Mouse (Mus musculus): ENCODE results near the gene L3mbtl4. TPM values are rescaled to one million over a fixed set of nuclear protein-coding genes. Genes with fewer than 3 reads are reported as not detected.
"Not testable (repeated sequence)": the region's sequence is repeated elsewhere in the genome, so short reads cannot be mapped to it uniquely, and the experiment has no call there.

The L3mbtl4 gene
- total RNA-seq, 4 experiments from 2014 or later, result not detected

DNA sequence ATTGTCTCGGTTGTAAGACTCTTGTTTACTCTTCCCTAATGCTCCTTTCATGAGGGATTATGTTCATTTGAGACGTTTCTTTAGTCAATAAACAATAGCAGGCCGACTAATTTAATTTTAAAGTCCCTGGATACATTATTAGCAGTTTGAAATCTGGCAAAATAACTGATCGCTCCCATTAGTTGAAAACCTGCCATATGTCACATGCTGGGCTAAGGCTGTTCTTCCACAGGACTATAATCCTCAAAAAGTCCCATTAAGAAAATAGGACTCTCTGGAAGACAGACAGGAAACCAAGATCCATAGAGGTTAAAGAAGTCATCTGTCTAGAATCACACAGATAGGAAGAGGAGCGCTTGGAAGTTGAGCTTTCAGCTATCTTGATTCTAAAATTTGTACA is 114.9 kb downstream of the L3mbtl4 start:
- no peak for DNase-seq (ENCODE audit: low spot score)

- no peak for DNase-seq (ENCODE audit: low spot score)
Measured at GRCm38 (mm10) chr17:68405993-68406392, 132.4 kb downstream of the L3mbtl4 start.

- not testable (repeated sequence) for DNase-seq (ENCODE audit: low spot score)
Measured at GRCm38 (mm10) chr17:68407121-68407520, 133.5 kb downstream of the L3mbtl4 start.

GRCm38 (mm10) chr17:68422663-68423498 is 149.3 kb downstream of the L3mbtl4 start:
- DNase-seq (ENCODE audit: low spot score), result no peak

DNA sequence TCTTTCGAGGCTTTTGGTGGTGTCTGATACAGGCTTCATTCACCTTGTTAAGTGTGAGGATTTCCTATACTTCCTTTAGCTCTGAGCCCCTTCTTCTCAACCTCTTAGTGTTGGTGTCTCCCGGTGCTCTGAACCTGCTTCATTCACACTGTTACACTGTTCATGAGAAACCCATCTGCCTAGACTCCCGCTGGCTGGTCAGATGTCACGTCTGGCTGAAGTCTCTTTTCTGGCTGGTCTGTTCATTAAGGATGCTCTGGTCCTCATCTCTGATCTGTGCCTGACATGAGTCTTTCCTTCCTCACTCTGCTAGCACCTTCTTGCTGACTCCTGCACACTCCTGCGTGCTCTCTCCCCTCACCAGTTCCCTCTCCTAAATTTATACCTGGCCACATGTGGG is 160.0 kb downstream of the L3mbtl4 start:
- DNase-seq (ENCODE audit: low spot score), result no peak

- no peak for DNase-seq (ENCODE audit: low spot score)
Measured at GRCm38 (mm10) chr17:68450921-68451320, 177.3 kb downstream of the L3mbtl4 start.

DNA sequence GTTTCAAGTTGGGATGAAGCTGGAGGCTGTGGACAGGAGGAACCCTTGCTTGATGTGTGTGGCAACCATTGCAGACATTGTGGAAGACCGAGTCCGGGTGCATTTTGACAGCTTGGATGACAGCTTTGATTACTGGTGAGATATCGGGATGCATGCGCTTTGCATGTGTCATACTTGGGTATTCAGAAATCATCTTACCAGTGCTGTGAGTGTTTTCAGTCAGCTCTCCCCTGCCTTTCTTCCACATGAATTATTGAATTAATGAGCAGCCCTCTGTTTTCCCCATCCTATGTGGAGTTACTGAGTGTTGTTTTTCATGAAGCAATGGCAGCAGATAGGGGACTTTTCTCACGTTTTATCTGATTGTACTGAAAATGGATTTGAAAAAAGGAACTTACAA is 187.9 kb downstream of the L3mbtl4 start:
- DNase-seq (ENCODE audit: low spot score), result no peak

DNA sequence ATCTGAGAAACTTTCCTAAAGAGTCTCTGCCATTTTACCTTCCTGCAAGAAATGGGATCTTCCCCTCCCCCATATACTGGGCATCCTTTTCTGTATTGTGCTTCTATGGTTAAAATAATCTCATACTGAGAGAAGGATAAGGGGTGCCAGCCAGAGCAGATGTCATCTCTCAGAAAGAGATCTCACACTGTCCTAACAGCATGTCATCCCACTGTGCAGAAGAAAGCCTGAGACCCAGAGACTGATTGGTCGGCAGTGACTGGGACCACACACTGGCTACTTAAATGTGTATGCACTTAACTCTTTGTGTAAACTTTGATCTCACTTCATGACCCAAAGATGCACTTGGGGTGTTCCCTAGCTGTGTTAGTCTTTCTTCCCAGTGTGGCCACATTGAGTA is 193.7 kb downstream of the L3mbtl4 start:
- no peak for DNase-seq (ENCODE audit: low spot score)

GRCm38 (mm10) chr17:68490065-68490691 is 216.6 kb downstream of the L3mbtl4 start:
- DNase-seq (ENCODE audit: low spot score), result no peak

GRCm38 (mm10) chr17:68492231-68492630 is 218.6 kb downstream of the L3mbtl4 start:
- peak; percentile 60 for DNase-seq (ENCODE audit: low spot score)

GRCm38 (mm10) chr17:68502998-68503397 is 229.4 kb downstream of the L3mbtl4 start:
- not testable (repeated sequence) for DNase-seq (ENCODE audit: low spot score)

- DNase-seq (ENCODE audit: low spot score), result no peak
Measured at GRCm38 (mm10) chr17:68559698-68560097, 286.1 kb downstream of the L3mbtl4 start.

DNA sequence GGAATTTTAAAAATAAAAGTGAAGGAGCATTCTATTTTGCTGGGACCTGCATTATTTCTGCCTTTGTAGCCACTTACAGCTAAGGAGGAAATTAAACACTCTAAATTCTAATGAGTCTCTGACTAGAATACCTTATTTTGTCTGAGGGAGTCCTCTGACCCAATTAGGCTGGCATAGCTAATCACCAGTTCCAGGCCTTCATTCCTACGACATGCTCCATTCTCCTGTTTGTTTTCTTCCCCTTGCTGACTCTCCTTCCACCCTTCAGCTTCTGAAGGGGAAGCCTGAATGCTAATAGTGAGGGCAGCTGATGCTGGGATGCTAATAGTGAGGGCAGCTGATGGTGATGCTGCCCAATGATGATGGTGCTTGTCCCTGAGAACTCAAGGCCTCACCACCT is 286.7 kb downstream of the L3mbtl4 start:
- DNase-seq (ENCODE audit: low spot score), result no peak

DNA sequence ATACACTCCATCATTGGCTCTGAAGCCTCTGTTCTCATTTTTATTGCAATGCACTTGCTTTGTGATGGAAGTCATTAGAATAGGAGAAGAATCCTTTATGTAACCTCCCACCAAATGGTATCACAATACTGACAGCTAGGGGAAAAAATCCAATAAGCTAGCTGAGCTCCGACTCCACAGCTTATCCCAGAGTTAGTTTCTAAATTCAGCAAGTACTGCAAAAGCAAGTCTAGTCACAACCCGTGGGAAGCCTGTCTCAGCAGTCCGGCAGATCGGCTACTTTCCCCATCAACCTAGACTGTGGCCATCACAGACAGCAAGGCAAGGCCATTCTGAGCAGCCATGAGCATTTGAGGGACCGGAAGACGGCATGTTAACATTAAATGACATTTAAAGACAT is 298.2 kb downstream of the L3mbtl4 start:
- DNase-seq (ENCODE audit: low spot score), result no peak

DNA sequence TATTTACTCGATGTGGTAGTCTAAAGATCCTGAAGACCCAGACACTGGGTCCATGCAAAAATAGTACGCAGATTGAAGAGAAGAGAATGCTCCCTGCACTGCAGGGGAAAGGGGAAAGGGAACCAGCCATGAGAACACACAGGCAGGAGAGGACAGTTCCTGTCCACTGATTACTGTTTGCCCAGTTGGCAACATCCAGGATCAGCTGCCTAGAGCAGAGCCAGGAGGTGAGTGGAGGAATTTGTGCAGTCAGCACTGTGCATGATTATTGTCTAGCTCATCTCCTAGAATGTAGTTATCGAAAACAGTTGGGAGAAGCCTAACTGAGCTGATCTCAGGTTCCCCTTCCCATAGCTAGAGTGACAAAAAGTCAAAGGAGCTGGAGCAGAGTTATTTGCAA is 311.6 kb downstream of the L3mbtl4 start:
- DNase-seq (ENCODE audit: low spot score), result no peak

GRCm38 (mm10) chr17:68591619-68592018 is 318.0 kb downstream of the L3mbtl4 start:
- no peak for DNase-seq (ENCODE audit: low spot score)

DNA sequence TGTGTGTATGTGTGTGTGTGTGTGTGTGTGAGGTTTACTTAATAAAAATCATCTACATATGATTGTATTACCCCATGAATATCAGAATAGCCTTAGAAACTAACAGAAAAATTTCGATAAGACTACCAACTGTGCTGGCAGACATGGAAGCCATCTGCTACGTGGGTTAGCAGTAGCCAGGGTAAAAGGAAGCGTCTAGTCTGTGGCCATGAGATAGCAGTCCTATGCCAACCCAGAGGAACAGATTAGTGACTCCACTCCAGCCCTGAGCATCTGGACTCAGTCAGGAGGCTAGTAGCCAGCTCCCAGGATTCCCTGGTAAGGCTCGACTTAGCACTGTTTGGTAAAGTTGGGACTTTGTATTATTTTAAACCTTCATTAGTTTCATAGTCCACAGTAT is 329.1 kb downstream of the L3mbtl4 start:
- no peak for DNase-seq (ENCODE audit: low spot score)

DNA sequence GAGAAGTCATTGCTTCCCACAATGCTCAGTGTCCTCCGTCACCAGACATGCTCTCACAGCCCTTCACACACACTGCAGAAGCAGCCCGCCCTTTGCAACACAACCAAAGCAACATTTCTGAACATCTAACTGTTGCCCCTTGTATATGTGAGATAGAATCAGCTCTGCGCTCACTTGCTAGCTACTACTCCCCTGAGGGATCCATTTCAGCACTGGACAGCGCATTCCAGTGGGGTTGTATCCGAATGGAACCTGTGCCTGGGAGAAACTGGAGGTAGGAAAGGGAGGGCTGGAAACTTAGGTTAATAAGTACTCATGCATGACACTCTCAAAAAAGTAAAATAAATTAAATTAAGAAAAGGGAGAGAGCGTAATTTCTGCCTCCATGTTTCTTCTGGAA is 334.1 kb downstream of the L3mbtl4 start:
- no peak for DNase-seq (ENCODE audit: low spot score)

DNA sequence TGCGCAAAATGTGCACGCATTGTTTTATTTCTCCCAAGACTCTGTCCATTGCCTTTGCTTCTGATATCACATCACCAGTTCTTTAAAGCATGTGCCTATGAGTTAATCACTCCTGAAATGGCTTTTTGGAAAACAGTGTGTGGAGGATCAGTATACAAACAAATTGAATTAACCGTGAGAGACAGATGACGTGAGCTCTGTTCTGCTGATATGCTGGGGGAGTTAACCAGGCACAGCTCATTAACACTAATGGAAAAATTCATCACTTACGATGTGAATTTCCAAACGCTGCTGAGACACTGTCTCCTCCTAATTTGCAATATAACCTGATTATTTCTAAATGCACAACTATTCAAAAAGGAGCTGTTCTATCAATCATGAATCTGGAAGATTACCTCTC is 337.6 kb downstream of the L3mbtl4 start:
- no peak for DNase-seq (ENCODE audit: low spot score)

- DNase-seq (ENCODE audit: low spot score), result no peak
Measured at GRCm38 (mm10) chr17:68625281-68625680, 351.7 kb downstream of the L3mbtl4 start.

- no peak for DNase-seq (ENCODE audit: low spot score)
Measured at GRCm38 (mm10) chr17:68629631-68630426, 356.2 kb downstream of the L3mbtl4 start.

- DNase-seq (ENCODE audit: low spot score), result no peak
Measured at GRCm38 (mm10) chr17:68631396-68631795, 357.8 kb downstream of the L3mbtl4 start.
